Mouse (Mus musculus): Measurements from ENCODE around the gene Cgnl1. TPM values are rescaled to one million over a fixed set of nuclear protein-coding genes. Genes with fewer than 3 reads are reported as not detected.

Gene Cgnl1
- not detected in 2 replicates for total RNA-seq (2014; fragmentation: Nextera tagmentation)
- not detected in 2 replicates for total RNA-seq (2017)

GRCm38 (mm10) chr9:71770991-71771767 lies at the start of gene Cgnl1:
Cgnl1 (minus strand) TSS chr9:71771602.
- ATAC-seq (replicated peaks; ENCODE audit: low FRiP score, low TSS enrichment, poor library complexity, severe bottlenecking): no peak; the same call in 1 of the 2 replicates

DNA sequence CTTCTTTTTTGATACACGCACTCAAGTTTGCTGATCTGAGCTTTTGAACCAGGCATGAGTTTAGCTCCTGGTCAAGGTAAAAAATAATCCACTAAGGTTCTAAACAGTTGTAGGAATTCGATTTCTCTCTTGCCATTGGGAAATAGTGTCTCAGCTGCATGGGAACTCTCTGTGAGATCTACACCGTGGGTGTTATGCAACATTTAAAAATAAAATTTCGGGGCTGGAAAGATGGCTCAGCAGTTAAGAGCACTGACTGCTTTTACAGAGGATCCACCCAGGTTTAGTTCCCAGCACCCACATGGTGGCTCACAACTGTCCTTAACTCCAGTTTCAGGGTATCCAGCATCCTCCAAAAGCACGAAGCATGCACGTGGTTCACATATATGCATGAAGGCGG lies 47.1 kb upstream of the Cgnl1 start:
- no peak for ATAC-seq (replicated peaks; ENCODE audit: low FRiP score, low TSS enrichment, poor library complexity, severe bottlenecking)

- ATAC-seq (replicated peaks; ENCODE audit: low FRiP score, low TSS enrichment, poor library complexity, severe bottlenecking): no peak
These were observed 44.7 kb upstream of the Cgnl1 start for GRCm38 (mm10) chr9:71816121-71816520.

- ATAC-seq (replicated peaks; ENCODE audit: low FRiP score, low TSS enrichment, poor library complexity, severe bottlenecking): no peak
These were observed 42.2 kb upstream of the Cgnl1 start for GRCm38 (mm10) chr9:71813565-71813964.

GRCm38 (mm10) chr9:71812914-71813313 lies 41.5 kb upstream of the Cgnl1 start:
- ATAC-seq (replicated peaks; ENCODE audit: low FRiP score, low TSS enrichment, poor library complexity, severe bottlenecking): no peak

DNA sequence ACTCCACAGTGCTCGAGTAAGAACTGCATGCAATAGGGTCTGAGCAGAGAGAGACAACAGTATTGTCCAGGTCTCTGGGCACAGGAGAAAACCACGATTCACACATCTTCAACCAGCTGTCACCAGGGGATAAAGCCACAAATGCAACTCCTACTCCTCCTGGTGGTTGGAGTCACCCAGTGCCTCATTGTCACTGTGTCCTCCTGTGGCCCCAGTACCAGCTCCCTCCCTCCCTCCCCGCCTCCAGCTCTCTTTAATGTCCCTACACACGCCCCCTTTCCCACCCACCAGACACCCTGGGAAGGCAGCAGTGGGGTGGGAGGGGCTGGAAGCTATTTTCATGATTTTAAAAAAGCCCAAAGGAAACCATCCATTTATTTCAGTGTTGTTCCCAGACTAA lies 41.0 kb upstream of the Cgnl1 start:
- peak; percentile 65 for ATAC-seq (replicated peaks; ENCODE audit: low FRiP score, low TSS enrichment, poor library complexity, severe bottlenecking)

DNA sequence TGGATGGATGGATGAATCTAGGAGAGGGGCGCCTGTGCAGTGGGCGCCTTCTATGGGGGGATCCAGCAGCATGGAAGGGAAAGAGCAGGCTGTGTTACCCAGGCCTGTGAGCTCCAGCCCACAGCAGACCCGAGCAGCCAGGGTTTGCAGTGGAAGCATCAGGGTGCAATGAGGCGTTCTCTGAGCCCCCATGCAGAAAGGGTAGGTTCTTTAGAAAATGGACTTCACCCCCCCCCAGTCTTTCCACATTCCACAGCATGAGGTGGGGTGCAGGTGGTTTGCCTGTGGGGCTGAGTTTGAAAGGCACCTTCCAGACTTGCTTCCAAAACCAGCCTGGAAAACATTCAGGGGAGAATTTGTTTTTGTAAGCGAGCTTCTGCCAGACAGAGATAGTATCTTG lies 40.0 kb upstream of the Cgnl1 start:
- no peak for ATAC-seq (replicated peaks; ENCODE audit: low FRiP score, low TSS enrichment, poor library complexity, severe bottlenecking)

GRCm38 (mm10) chr9:71810723-71811122 lies 39.3 kb upstream of the Cgnl1 start:
- no peak for ATAC-seq (replicated peaks; ENCODE audit: low FRiP score, low TSS enrichment, poor library complexity, severe bottlenecking)

DNA sequence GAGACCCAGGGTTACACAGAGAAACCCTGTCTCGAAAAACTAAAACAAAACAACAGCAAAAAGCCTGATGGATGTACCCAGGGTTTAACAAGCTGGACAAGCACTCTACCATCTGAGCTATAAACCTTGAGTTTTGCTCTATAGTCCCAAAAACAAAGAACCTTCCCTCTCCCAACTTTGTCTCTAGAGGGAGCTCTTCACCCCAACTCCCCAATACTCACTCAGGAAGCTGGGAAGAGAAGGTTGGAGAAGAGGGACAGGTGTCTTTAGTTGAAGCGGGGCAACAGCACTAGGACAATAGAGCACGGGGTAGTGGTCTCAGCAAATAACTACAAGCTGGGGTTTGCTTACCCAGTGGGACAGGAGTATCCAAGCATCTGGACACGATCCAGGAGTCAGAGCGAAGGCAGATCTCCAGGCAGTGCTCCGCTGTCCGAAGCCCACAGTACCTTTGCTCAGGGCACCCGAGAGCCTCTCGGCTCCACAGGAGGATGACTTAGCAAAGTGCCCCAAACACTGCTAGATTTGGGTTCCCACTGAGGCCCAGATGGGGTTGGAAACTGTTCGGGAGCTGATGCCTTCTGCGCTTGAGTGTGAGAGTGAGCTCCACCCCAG lies 37.3 kb upstream of the Cgnl1 start:
- no peak for ATAC-seq (replicated peaks; ENCODE audit: low FRiP score, low TSS enrichment, poor library complexity, severe bottlenecking)

GRCm38 (mm10) chr9:71807801-71808200 lies 36.4 kb upstream of the Cgnl1 start:
- no peak for ATAC-seq (replicated peaks; ENCODE audit: low FRiP score, low TSS enrichment, poor library complexity, severe bottlenecking)

GRCm38 (mm10) chr9:71806422-71806805 lies 35.0 kb upstream of the Cgnl1 start:
- peak; percentile 79 for ATAC-seq (replicated peaks; ENCODE audit: low FRiP score, low TSS enrichment, poor library complexity, severe bottlenecking)

- no peak for ATAC-seq (replicated peaks; ENCODE audit: low FRiP score, low TSS enrichment, poor library complexity, severe bottlenecking)
These were observed 34.4 kb upstream of the Cgnl1 start for GRCm38 (mm10) chr9:71805646-71806421.

DNA sequence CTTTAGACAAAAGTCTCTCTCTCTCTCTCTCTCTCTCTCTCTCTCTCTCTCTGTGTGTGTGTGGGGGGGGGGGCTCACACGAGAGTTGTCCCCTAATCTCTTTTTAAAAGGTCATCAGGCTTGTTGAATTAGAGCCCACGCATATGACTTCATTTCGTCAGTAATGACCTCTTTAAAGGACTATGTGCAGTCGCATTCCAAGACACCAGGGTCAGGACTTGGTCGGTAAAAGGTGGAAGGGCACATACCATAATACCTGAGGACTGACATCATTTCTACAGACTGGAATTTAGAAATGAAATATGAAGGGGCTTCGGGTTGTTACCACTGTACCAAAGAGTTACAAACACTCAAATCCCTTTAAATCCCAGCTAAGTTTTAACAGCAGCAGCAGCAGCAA lies 32.7 kb upstream of the Cgnl1 start:
- ATAC-seq (replicated peaks; ENCODE audit: low FRiP score, low TSS enrichment, poor library complexity, severe bottlenecking): no peak

- no peak for ATAC-seq (replicated peaks; ENCODE audit: low FRiP score, low TSS enrichment, poor library complexity, severe bottlenecking)
These were observed 31.9 kb upstream of the Cgnl1 start for GRCm38 (mm10) chr9:71803281-71803680.

DNA sequence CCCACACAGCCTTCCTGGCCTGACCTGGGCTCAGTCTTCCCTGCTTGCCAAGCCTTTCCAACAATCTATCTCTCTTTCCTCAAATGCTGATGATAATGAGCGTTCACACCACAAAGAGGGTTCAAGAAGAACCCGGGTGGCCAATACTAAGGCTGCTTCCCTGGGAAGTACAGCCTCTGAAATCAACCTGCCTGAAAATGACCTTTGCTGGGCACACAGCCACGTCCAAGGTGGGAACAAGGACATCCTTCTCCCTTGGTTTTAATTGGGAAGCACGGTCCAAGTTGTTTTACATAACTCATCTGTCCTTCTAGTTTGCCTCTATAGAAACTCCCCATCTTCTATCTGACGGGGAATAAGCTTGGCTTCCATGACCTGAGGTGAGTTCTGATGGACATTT lies 28.2 kb upstream of the Cgnl1 start:
- no peak for ATAC-seq (replicated peaks; ENCODE audit: low FRiP score, low TSS enrichment, poor library complexity, severe bottlenecking)

- ATAC-seq (replicated peaks; ENCODE audit: low FRiP score, low TSS enrichment, poor library complexity, severe bottlenecking): no peak
These were observed 26.8 kb upstream of the Cgnl1 start for GRCm38 (mm10) chr9:71798176-71798575.

DNA sequence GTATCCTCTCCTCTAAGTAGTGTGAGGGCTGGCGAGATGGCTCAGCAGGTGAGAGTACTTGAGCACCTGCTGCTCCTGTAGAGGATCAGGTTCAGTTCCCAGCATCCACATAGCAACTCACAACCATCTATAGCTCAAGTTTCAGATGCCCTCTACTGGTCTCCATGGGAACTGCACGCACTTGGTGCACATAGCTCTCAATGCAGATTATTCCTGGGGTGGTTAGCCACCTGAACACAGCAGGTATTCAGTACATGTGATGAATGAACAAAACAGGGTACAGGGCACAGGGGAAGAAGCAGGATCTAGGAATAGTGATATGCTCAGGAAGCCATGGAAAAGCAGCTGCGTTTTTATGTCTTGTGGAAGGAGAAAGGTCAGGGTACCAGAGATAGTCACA lies 6.0 kb upstream of the Cgnl1 start:
- no peak for ATAC-seq (replicated peaks; ENCODE audit: low FRiP score, low TSS enrichment, poor library complexity, severe bottlenecking)

DNA sequence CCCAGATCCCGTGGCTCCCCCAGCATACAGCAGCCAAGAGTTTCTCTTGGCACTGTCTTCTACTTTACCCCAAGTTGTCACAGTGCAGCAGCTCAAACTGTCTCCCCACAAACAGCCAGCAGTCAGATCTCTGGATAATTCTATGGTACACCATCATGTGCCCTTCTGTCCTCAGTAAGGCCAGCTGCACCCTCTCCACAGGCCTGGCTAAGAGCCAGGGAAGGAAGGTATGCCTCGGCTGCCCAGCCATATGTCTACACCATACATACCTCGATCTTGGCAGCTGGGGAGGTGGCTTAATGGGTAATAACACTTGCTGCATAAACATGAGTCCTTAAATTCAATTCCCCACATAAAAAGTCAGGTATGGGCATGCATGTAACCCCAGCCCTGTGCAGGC lies 4.9 kb upstream of the Cgnl1 start:
- no peak for ATAC-seq (replicated peaks; ENCODE audit: low FRiP score, low TSS enrichment, poor library complexity, severe bottlenecking)

GRCm38 (mm10) chr9:71773563-71773962 lies 2.2 kb upstream of the Cgnl1 start:
- ATAC-seq (replicated peaks; ENCODE audit: low FRiP score, low TSS enrichment, poor library complexity, severe bottlenecking): no peak

GRCm38 (mm10) chr9:71772338-71772737 lies 936 bp upstream of the Cgnl1 start:
- no peak for ATAC-seq (replicated peaks; ENCODE audit: low FRiP score, low TSS enrichment, poor library complexity, severe bottlenecking)

All from megakaryocyte-erythroid progenitor cell, adult 5-6 weeks (primary cell).